ENCODE assay signal across 8 mouse cellular contexts in genomic region chr6:138477611-138478010, GRCm38 (mm10).
DNase-seq lines count a peak whose midpoint lies in the region; ATAC-seq and TF ChIP-seq lines count a peak whose summit lies in the region.

No protein-coding gene starts in this region.

- intact Hi-C loops in heart, postnatal 14 days (cut with DNase I), result loop anchor here (1.0 to 10.0 kb wide), 2 partner anchors 303 to 772 kb away; no protein-coding TSS in a partner anchor

- ATAC-seq in lung, embryonic 15.5 days (ENCODE audit: borderline replicate concordance, extremely low read depth, low FRiP score, low TSS enrichment), result peak; percentile 64; the same call in 1 of the 2 replicates

- peak; percentile 77 for DNase-seq in adrenal gland, adult 2 months
- peak; percentile 87 for DNase-seq in embryo, embryonic 10.5 days (ENCODE audit: low spot score)
- DNase-seq in heart, postnatal 14 days, result peak; percentile 61 to 76
- DNase-seq in layer of hippocampus, adult 2 months (ENCODE audit: low spot score in 2 of 2), result peak; percentile 72 to 79
- peak; percentile 74 to 80 for DNase-seq in right cerebral cortex, adult 2 months (ENCODE audit: low spot score in 2 of 2)
- DNase-seq in spleen, postnatal 36 days (ENCODE audit: low spot score in 2 of 2), result no peak

- WGBS in lung, embryonic 15.5 days, result 12% methylated on average over 5 of the region's 5 CpGs

- H3K9me3 ChIP-seq in E14TG2a.4 (ENCODE audit: low read length), result no peaks in the 10 kb centered on the region
- H3K9me3 ChIP-seq in lung, embryonic 15.5 days, result no peaks in the 10 kb centered on the region

- TF ChIP-seq CTCF in E14TG2a.4 (conservative IDR thresholded peaks at IDR 0.05; ENCODE audit: low read length), result peak; percentile 77
- TF ChIP-seq CTCF in layer of hippocampus, adult 2 months (conservative IDR thresholded peaks at IDR 0.05), result peak; percentile 98

- no peaks in the 10 kb centered on the region for H3K4me1 ChIP-seq in E14TG2a.4 (replicated peaks; ENCODE audit: low read depth, low read length)
- no peaks in the 10 kb centered on the region for H3K4me1 ChIP-seq in lung, embryonic 15.5 days

- H3K27me3 ChIP-seq in E14TG2a.4 (ENCODE audit: insufficient read depth, low read length), result no peaks in the 10 kb centered on the region
- no peaks in the 10 kb centered on the region for H3K27me3 ChIP-seq in lung, embryonic 15.5 days

- H3K9ac ChIP-seq in lung, embryonic 15.5 days, result no peak overlapping the region

- H3K4me2 ChIP-seq in lung, embryonic 15.5 days, result no peak overlapping the region

- no peak overlapping the region for H3K27ac ChIP-seq in layer of hippocampus, adult 2 months
- H3K27ac ChIP-seq in lung, embryonic 15.5 days, result no peak overlapping the region

- H3K4me3 ChIP-seq in E14TG2a.4 (replicated peaks; ENCODE audit: low read length), result no peak overlapping the region
- H3K4me3 ChIP-seq in layer of hippocampus, adult 2 months, result no peak overlapping the region
- H3K4me3 ChIP-seq in lung, embryonic 15.5 days, result no peak overlapping the region

- no peaks in the 10 kb centered on the region for H3K36me3 ChIP-seq in E14TG2a.4 (ENCODE audit: insufficient read depth, low read length)
- no peaks in the 10 kb centered on the region for H3K36me3 ChIP-seq in lung, embryonic 15.5 days

Comparison
In these comparisons a context has a peak if more than half of its experiments do, and no peak if none do; other contexts are left out.
1. DNase-seq: peak in adrenal gland, adult 2 months (single experiment), embryo, embryonic 10.5 days (single experiment), heart, postnatal 14 days (2 of 2), layer of hippocampus, adult 2 months (2 of 2) and right cerebral cortex, adult 2 months (2 of 2); none in spleen, postnatal 36 days (0 of 2).